Mouse (Mus musculus) stomach, embryonic 15.5 days (tissue): ENCODE data around the gene Ehhadh. TPM values are rescaled to one million over a fixed set of nuclear protein-coding genes. Genes with fewer than 3 reads are reported as not detected.
"Not testable (repeated sequence)": the region's sequence is repeated elsewhere in the genome, so short reads cannot be mapped to it uniquely, and the experiment has no call there.

Source experiments
- ATAC-seq: fragments of 200-750 bp; cut with Nextera tagmentation; 2 replicates; pipeline ENCODE4 v1.8.0; 2017; ENCODE audit warnings: low read depth, moderate number of reproducible peaks, moderate TSS enrichment; ENCODE audit not compliant: insufficient read depth, low FRiP score
- H3K27ac ChIP-seq: fragments of 300-500 bp; sonication (generic); 2 replicates; pipeline ENCODE4 v1.5.1; 2015; ENCODE audit warnings: mild to moderate bottlenecking, inconsistent platforms
- H3K27me3 ChIP-seq: fragments of 300-500 bp; sonication (generic); replicated peaks from 2 replicates; pipeline ENCODE4 v1.6.1; 2015; ENCODE audit warnings: inconsistent platforms
- H3K36me3 ChIP-seq: fragments of 300-500 bp; sonication (generic); 2 replicates; pipeline ENCODE4 v1.6.1; 2015; ENCODE audit warnings: inconsistent platforms
- H3K4me1 ChIP-seq: fragments of 300-500 bp; sonication (generic); 2 replicates; pipeline ENCODE4 v1.6.1; 2015; ENCODE audit warnings: inconsistent platforms
- H3K4me2 ChIP-seq: fragments of 300-500 bp; sonication (generic); 2 replicates; pipeline ENCODE4 v1.6.1; 2015; ENCODE audit warnings: mild to moderate bottlenecking, inconsistent platforms
- H3K4me3 ChIP-seq: fragments of 300-500 bp; sonication (generic); replicated peaks from 2 replicates; pipeline ENCODE4 v1.5.1; 2015; ENCODE audit warnings: inconsistent platforms
- H3K9ac ChIP-seq: fragments of 300-500 bp; sonication (generic); 2 replicates; pipeline ENCODE4 v1.6.1; 2015; ENCODE audit warnings: inconsistent platforms
- H3K9me3 ChIP-seq: fragments of 300-500 bp; sonication (generic); 2 replicates; pipeline ENCODE4 v1.6.1; 2016; ENCODE audit warnings: inconsistent platforms
- WGBS: fragments of 180-500 bp; shearing (Covaris S2); methylation state at CpG from one replicate; pipeline ENCODE4 v1.1.7; 2015; 5-methylcytosine and 5-hydroxymethylcytosine counted together
- polyA plus RNA-seq: library from polyadenylated mRNA; unstranded; fragments of >200 nt; fragmentation: Nextera tagmentation; extraction: Ambion mirVana; gene quantifications from 2 replicates; pipeline ENCODE4 v1.2.1, GENCODE M21; 2015

The Ehhadh gene
- polyA plus RNA-seq, 1 experiment from 2014 or later, result 5.0 TPM

DNA sequence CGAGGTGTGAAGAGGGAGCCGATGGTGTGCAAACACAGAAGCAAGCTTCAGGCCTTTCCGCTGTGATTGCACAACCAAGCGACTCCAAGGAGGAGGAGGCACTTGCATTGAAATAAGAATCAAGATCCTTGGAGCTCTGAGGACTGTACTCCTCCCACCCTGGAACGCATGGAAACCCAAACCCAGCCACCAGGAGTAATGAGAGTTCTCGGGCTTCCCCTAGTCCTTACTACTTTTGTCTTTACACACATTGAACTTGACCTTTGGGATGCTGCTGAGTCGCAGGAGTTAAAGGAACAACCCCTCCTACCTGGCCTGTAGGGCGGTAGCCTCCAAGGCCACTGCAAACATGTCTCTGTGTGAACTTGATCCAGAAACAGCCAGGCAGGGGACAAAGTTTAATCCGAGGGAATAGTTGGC, 38.0 kb upstream of the Ehhadh start:
- peak overlapping the region; percentile 11; the same call in 1 of the 2 replicates for H3K4me2 ChIP-seq
- no peaks in the 10 kb centered on the region for H3K27me3 ChIP-seq
- peak; percentile 62; the same call in 1 of the 2 replicates for ATAC-seq
- peak overlapping the region; percentile 38; the same call in 1 of the 2 replicates for H3K27ac ChIP-seq
- H3K36me3 ChIP-seq, result no peaks in the 10 kb centered on the region
- no peaks in the 10 kb centered on the region for H3K9me3 ChIP-seq
- 58% methylated on average over 9 of the region's 9 CpGs for WGBS
- no peak overlapping the region for H3K4me3 ChIP-seq
- H3K9ac ChIP-seq, result no peak overlapping the region
- H3K4me1 ChIP-seq, result peaks cover 8% of the 10 kb centered on the region

GRCm38 (mm10) chr16:21818629-21819028, 31.0 kb upstream of the Ehhadh start:
- Histone ChIP-seq H3K4me3 (no peak overlapping the region), H3K36me3 (no peaks in the 10 kb centered on the region), H3K9ac (no peak overlapping the region), H3K27ac (no peak overlapping the region), H3K27me3 (no peaks in the 10 kb centered on the region), H3K4me1 (no peaks in the 10 kb centered on the region), H3K4me2 (0 out of 2 replicates have a peak overlapping the region, but pooled peaks have one; percentile 19), H3K9me3 (no peaks in the 10 kb centered on the region)
- ATAC-seq, result 0 out of 2 replicates have a peak, but pooled peaks have one; percentile 17
- WGBS, result 35% methylated on average over 8 of the region's 8 CpGs

- peak overlapping the region; percentile 23; the same call in 1 of the 2 replicates for H3K4me2 ChIP-seq
- no peak overlapping the region for H3K4me3 ChIP-seq
- no peaks in the 10 kb centered on the region for H3K9me3 ChIP-seq
- H3K27ac ChIP-seq, result no peak overlapping the region
- no peaks in the 10 kb centered on the region for H3K27me3 ChIP-seq
- 30% methylated on average over 9 of the region's 9 CpGs for WGBS
- ATAC-seq, result no peak
- no peaks in the 10 kb centered on the region for H3K4me1 ChIP-seq
- H3K36me3 ChIP-seq, result no peaks in the 10 kb centered on the region
- H3K9ac ChIP-seq, result no peak overlapping the region
These were observed 30.5 kb upstream of the Ehhadh start for GRCm38 (mm10) chr16:21818132-21818531.

- no peak for ATAC-seq
- Histone ChIP-seq H3K27ac (no peak overlapping the region), H3K9ac (no peak overlapping the region), H3K9me3 (no peaks in the 10 kb centered on the region), H3K4me1 (no peaks in the 10 kb centered on the region), H3K36me3 (no peaks in the 10 kb centered on the region), H3K27me3 (no peaks in the 10 kb centered on the region), H3K4me3 (no peak overlapping the region), H3K4me2 (no peak overlapping the region)
- WGBS, result 65% methylated on average over 7 of the region's 7 CpGs
These were observed 28.0 kb upstream of the Ehhadh start for GRCm38 (mm10) chr16:21815669-21816010.

GRCm38 (mm10) chr16:21814861-21815668, 27.5 kb upstream of the Ehhadh start:
- Histone ChIP-seq H3K4me2 (no peak overlapping the region), H3K9me3 (no peaks in the 10 kb centered on the region), H3K36me3 (no peaks in the 10 kb centered on the region), H3K9ac (no peak overlapping the region), H3K4me1 (no peaks in the 10 kb centered on the region), H3K27me3 (no peaks in the 10 kb centered on the region), H3K4me3 (no peak overlapping the region), H3K27ac (no peak overlapping the region)
- ATAC-seq, result no peak
- WGBS, result 55% methylated on average over 11 of the region's 11 CpGs

- no peak overlapping the region for H3K9ac ChIP-seq
- 63% methylated on average over 6 of the region's 6 CpGs for WGBS
These were observed 25.7 kb upstream of the Ehhadh start for GRCm38 (mm10) chr16:21813164-21813834.

GRCm38 (mm10) chr16:21807786-21808185, 20.2 kb upstream of the Ehhadh start:
- ATAC-seq, H3K9me3 ChIP-seq, H3K27me3 ChIP-seq, H3K36me3 ChIP-seq, H3K27ac ChIP-seq, H3K9ac ChIP-seq, H3K4me2 ChIP-seq, H3K4me3 ChIP-seq, H3K4me1 ChIP-seq: not testable (repeated sequence)
- WGBS, result 85% methylated on average over 7 of the region's 7 CpGs

More at GRCm38 (mm10) chr16:21813164-21813834, 25.7 kb upstream of the Ehhadh start:
- Histone ChIP-seq H3K27ac (no peak overlapping the region), H3K9me3 (no peaks in the 10 kb centered on the region), H3K27me3 (no peaks in the 10 kb centered on the region), H3K4me3 (no peak overlapping the region), H3K36me3 (no peaks in the 10 kb centered on the region), H3K4me2 (no peak overlapping the region), H3K4me1 (no peaks in the 10 kb centered on the region)
- ATAC-seq, result no peak

- H3K9ac ChIP-seq, result no peak overlapping the region
- ATAC-seq, result no peak
- no peak overlapping the region for H3K4me2 ChIP-seq
- 0 out of 2 replicates have a peak, but pooled peaks cover under 1% of the 10 kb centered on the region for H3K36me3 ChIP-seq
- WGBS, result 80% methylated on average over 1 of the region's 1 CpGs
- no peaks in the 10 kb centered on the region for H3K4me1 ChIP-seq
- no peak overlapping the region for H3K27ac ChIP-seq
- no peaks in the 10 kb centered on the region for H3K27me3 ChIP-seq
- no peak overlapping the region for H3K4me3 ChIP-seq
- no peaks in the 10 kb centered on the region for H3K9me3 ChIP-seq
These were observed 19.3 kb upstream of the Ehhadh start for GRCm38 (mm10) chr16:21806892-21807291.

DNA sequence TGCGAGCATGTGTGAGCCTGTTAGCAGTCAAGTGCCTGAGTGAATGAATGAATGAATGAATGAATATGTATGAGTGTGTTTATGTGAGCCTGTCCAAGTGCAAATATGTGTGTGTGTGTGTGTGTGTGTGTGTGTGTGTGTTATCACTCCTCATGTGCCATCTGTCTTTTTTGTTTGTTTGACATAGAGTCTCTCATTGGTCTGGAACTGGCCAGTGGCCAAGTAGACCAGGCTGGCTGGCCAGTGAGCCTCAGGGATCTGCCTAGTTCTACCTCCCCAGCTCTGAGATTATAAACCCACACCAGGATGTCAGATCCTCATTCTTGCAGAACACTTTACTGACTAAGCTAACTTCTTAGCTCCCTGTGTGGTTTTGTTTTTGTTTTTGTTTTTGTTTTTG, 16.7 kb upstream of the Ehhadh start:
- no peak overlapping the region for H3K4me3 ChIP-seq
- no peaks in the 10 kb centered on the region for H3K9me3 ChIP-seq
- no peak overlapping the region for H3K27ac ChIP-seq
- no peak overlapping the region for H3K4me2 ChIP-seq
- no peak overlapping the region for H3K9ac ChIP-seq
- H3K4me1 ChIP-seq, result no peaks in the 10 kb centered on the region
- WGBS, result 87% methylated on average over 1 of the region's 1 CpGs
- no peaks in the 10 kb centered on the region for H3K27me3 ChIP-seq
- no peak for ATAC-seq
- H3K36me3 ChIP-seq, result 0 out of 2 replicates have a peak, but pooled peaks cover 4% of the 10 kb centered on the region

DNA sequence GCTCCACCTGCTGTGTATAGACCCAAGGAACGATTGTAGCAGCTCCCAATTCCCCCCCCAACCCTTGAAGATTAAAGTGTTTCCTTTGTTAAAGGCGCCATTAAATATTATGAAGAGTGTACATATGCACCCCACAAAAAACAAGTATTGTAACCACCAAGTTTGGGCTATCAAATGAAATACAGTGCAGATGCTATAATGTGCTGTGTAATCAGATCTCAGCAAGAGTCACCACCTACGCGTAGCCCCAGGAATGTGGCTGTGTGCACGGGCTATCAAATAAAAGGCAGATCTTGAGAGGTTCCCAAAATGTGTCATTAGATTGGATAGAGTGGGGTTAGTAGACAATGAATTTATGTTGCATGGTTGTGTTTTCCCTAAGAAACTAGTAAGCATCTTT, 7.5 kb upstream of the Ehhadh start:
- Histone ChIP-seq H3K4me1 (0 out of 2 replicates have a peak, but pooled peaks cover 4% of the 10 kb centered on the region), H3K9ac (no peak overlapping the region; the same call in 1 of the 2 replicates), H3K27me3 (no peaks in the 10 kb centered on the region), H3K27ac (no peak overlapping the region), H3K9me3 (no peaks in the 10 kb centered on the region), H3K36me3 (no peaks in the 10 kb centered on the region), H3K4me3 (peak overlapping the region; percentile 83), H3K4me2 (peak overlapping the region; percentile 82)
- WGBS, result 21% methylated on average over 5 of the region's 5 CpGs
- no peak for ATAC-seq

GRCm38 (mm10) chr16:21794697-21795045, 7.1 kb upstream of the Ehhadh start:
- no peak for ATAC-seq
- H3K4me3 ChIP-seq, result peak overlapping the region; percentile 83
- WGBS, result under 1% methylated on average over 14 of the region's 14 CpGs
- no peaks in the 10 kb centered on the region for H3K27me3 ChIP-seq
- H3K9ac ChIP-seq, result peak overlapping the region; percentile 55
- H3K4me2 ChIP-seq, result peak overlapping the region; percentile 82
- H3K4me1 ChIP-seq, result 0 out of 2 replicates have a peak, but pooled peaks cover 4% of the 10 kb centered on the region
- H3K9me3 ChIP-seq, result no peaks in the 10 kb centered on the region
- no peaks in the 10 kb centered on the region for H3K36me3 ChIP-seq
- H3K27ac ChIP-seq, result peak overlapping the region; percentile 88
